Mouse (Mus musculus) heart, postnatal 10 days (tissue): ENCODE data around the gene Acnat1. TPM values are rescaled to one million over a fixed set of nuclear protein-coding genes. Genes with fewer than 3 reads are reported as not detected.
"Not testable (repeated sequence)": the region's sequence is repeated elsewhere in the genome, so short reads cannot be mapped to it uniquely, and the experiment has no call there.

Source experiments
- DNase-seq, 2 experiments: peaks; one replicate each; pipeline ENCODE4 v3.0.0; 2021
- intact Hi-C: fragments of 180-260 bp; cut with DNase I; formaldehyde crosslinking; loops from one replicate; pipeline ENCODE4 v1.15.1; 2025
- total RNA-seq, 2 experiments: library from RNA; stranded (reverse); gene quantifications; 2 replicates each; pipeline ENCODE4 v1.2.3; 2021

Acnat1 gene
- total RNA-seq, 2 experiments from 2014 or later: not detected

GRCm38 (mm10) chr4:49467360-49467759, 6.4 kb downstream of the Acnat1 start:
- intact Hi-C loops: no loop called here
- DNase-seq: no peak

DNA sequence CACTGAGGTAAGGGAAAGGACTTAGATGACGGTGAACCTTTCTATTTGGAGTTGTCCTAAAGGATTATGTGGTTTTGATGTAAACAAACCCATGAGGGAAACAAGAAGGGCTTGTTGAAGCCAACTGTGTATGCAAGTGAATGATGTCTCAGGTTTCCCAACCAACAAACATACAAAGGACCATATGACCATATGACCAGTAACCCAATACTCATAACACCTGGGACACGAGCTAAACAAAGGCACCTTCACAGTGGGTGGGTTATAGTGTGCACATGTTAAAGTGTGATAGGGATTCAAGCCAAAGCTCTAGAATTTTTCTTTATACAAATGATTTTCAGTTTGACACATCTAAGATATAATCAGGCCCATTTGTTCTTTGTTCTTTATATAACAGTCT, 17.5 kb downstream of the Acnat1 start:
- DNase-seq: no peak
- intact Hi-C loops: no loop called here

GRCm38 (mm10) chr4:49451848-49452551, 21.7 kb downstream of the Acnat1 start:
- intact Hi-C loops: no loop called here

GRCm38 (mm10) chr4:49451133-49451847, 22.4 kb downstream of the Acnat1 start:
- DNase-seq, intact Hi-C loops: not testable (repeated sequence)

More at GRCm38 (mm10) chr4:49451848-49452551, 21.7 kb downstream of the Acnat1 start:
- DNase-seq: no peak

- intact Hi-C loops: not testable (repeated sequence)
Measured at GRCm38 (mm10) chr4:49436968-49437367, 36.7 kb downstream of the Acnat1 start.

GRCm38 (mm10) chr4:49410151-49410550, 63.6 kb downstream of the Acnat1 start:
- intact Hi-C loops, DNase-seq: not testable (repeated sequence)

More at GRCm38 (mm10) chr4:49436968-49437367, 36.7 kb downstream of the Acnat1 start:
- not testable (repeated sequence) for DNase-seq

DNA sequence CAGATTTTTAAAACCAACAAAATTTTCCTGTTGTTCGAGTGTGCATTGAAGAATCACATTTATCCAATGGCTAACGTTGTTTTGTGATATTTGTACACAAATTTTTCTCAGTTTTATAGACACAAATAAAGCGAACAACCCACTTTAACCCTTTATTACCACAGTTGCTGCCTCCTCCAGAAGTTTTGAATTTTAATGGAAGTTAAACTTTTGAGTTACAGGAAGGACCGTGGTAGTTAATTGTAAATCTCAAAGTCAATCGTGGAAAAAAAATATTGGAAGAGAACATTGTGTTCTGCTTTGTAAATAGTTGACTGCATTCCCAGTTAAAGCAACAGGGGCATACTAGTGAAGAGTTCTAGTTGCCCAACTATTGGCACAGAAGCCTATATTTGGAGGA, 65.8 kb downstream of the Acnat1 start, which contains the start of gene Acnat2:
Gene Acnat2, minus strand, starts transcription at position 195 of the 400 bp plus-strand sequence.
- DNase-seq, intact Hi-C loops: not testable (repeated sequence)

Other genes with a start within 250 kb of the Acnat1 start
- gene Acnat2, start 65.8 kb downstream of the Acnat1 start, total RNA-seq: not detected
- gene Baat, start 32.6 kb upstream of the Acnat1 start, total RNA-seq: under 1 TPM in 1 of 2 experiments, not detected in 1; 0.12 TPM
- gene Mrpl50, start 47.2 kb upstream of the Acnat1 start, total RNA-seq: 10 to 100 TPM; 37.3 to 41.7 TPM
- 1 to 10 TPM; 5.8 to 8.1 TPM for gene Zfp189, start 47.3 kb upstream of the Acnat1 start, total RNA-seq
- under 1 TPM in 1 of 2 experiments, not detected in 1; 0.22 TPM for gene Aldob, start 75.6 kb upstream of the Acnat1 start, total RNA-seq
- gene Tmem246, start 124.0 kb upstream of the Acnat1 start, total RNA-seq: 10 to 100 TPM; 42.0 to 47.4 TPM
- 10 to 100 TPM; 36.9 TPM for gene Rnf20, start 158.1 kb upstream of the Acnat1 start, total RNA-seq
- not detected for gene Ppp3r2, start 208.1 kb upstream of the Acnat1 start, total RNA-seq